Mouse (Mus musculus): ENCODE results near the gene Lrrc27. TPM values are rescaled to one million over a fixed set of nuclear protein-coding genes. Genes with fewer than 3 reads are reported as not detected.

Gene Lrrc27
- polyA plus RNA-seq, 1 experiment = 863 TPM

DNA sequence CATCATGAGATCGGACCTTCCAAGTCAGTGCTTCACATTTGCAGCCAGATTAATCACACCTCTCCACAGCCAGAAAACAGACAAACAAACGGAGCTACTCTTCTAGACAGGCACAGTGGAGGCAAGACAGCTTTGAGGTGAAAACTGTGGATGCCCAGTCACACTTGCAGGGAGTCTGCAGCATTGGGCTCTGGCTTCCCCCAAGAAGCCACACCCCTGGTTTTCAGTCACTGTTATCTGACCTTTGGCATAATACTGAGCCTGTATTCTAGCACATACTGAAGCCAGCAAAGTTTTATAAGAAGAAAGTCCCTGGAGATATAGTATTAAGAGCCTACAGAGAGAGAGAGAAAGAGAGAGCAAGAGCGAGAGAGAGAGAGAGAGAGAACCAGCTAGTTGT, 26.6 kb downstream of the Lrrc27 start:
- TF ChIP-seq CTCF (IDR thresholded peaks at IDR 0.05; ENCODE audit: control insufficient read depth, insufficient read depth, insufficient replicate concordance, low read depth, low read length) (no peak), POLR2A (IDR thresholded peaks at IDR 0.05; ENCODE audit: control insufficient read depth, low read depth, low read length) (no peak)
- H3K4me3 ChIP-seq (ENCODE audit: control insufficient read depth, low read depth, low read length) = no peak overlapping the region
- H3K4me1 ChIP-seq (ENCODE audit: control insufficient read depth, insufficient read depth, low read length) = no peaks in the 10 kb centered on the region; the same call in 1 of the 2 replicates

DNA sequence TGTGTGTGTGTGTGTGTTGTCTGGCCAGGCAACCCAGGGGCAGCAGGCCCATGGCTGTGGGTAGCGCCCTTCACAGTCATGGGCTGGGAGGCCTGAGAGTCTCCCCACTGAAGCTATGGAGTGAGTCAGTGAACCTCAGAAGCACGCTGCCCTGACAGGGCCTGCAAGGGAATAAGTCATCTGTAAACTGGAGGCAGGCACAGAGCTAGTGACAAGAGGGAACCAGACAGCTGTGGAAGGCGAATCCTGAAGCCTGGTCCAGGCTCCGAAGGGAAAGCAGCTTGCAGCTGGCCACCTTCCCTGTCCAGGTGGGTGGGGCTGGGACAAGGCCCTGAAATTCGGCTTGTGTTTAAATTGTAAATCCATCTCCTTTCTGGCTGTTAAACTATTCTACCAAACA, 33.3 kb downstream of the Lrrc27 start:
- TF ChIP-seq POLR2A (IDR thresholded peaks at IDR 0.05; ENCODE audit: control insufficient read depth, low read depth, low read length) = no peak
- TF ChIP-seq CTCF (IDR thresholded peaks at IDR 0.05; ENCODE audit: control insufficient read depth, insufficient read depth, insufficient replicate concordance, low read depth, low read length) = no peak
- Histone ChIP-seq H3K27ac (ENCODE audit: control insufficient read depth, insufficient read depth, low read depth, low read length) (no peak overlapping the region), H3K4me1 (ENCODE audit: control insufficient read depth, insufficient read depth, low read length) (peaks cover 13% of the 10 kb centered on the region), H3K4me3 (ENCODE audit: control insufficient read depth, low read depth, low read length) (peak overlapping the region; percentile 90), H3K36me3 (ENCODE audit: control insufficient read depth, insufficient read depth, low read length) (no peaks in the 10 kb centered on the region), H3K27me3 (ENCODE audit: control insufficient read depth, insufficient read depth, low read length) (no peaks in the 10 kb centered on the region)

More for the DNA sequence above, 26.6 kb downstream of the Lrrc27 start:
- Histone ChIP-seq H3K27ac (ENCODE audit: control insufficient read depth, insufficient read depth, low read depth, low read length) (no peak overlapping the region), H3K27me3 (ENCODE audit: control insufficient read depth, insufficient read depth, low read length) (no peaks in the 10 kb centered on the region), H3K36me3 (ENCODE audit: control insufficient read depth, insufficient read depth, low read length) (no peaks in the 10 kb centered on the region)

DNA sequence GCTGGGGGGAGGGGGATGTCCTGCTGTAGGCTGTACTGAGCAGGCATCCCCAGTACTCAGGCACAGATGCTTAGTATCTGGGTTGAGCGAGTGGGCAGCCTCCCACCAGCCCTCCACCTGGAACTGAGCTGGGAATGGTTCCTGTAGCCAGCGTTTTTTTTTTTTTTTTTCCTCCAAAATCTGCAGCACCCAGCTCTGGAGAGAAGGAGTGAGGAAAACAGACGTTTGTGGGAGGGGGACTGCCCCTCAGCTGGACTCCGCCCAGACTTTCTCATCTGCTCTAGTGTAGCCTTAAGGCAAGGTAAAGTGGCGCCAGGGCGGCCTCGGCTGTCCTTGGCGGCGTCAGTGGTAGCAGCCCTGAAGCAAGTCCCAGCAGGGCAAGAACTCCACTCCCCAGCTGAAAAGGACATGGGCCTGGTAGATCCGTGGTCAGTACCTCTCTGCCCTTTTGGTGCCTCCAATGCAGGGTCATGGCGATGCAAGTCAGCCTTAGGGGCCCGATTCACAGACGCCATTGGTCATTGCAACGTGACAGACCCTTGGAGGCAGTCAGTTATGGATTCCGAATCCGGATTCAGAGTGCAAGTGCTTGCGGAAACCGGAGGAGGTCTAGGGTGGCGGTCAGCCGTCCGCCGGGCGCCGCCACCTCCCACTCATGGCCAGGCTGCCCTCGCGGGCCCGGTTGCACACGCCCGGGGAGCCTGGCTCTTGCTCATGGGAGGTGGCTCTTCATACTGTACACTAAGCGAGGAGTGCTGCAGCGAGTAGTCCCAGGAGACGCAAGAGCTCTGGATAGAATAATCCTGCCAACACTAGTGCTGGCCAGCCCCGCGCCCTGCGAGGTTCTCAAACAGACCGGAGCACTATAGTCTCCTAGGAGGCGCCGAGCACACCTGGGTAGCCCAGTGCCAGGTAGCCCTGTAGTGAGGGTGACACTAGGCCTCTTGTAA, 34.4 kb downstream of the Lrrc27 start:
- TF ChIP-seq POLR2A (IDR thresholded peaks at IDR 0.05; ENCODE audit: control insufficient read depth, low read depth, low read length) = no peak; the same call in 1 of the 2 replicates
- no peak for TF ChIP-seq CTCF (IDR thresholded peaks at IDR 0.05; ENCODE audit: control insufficient read depth, insufficient read depth, insufficient replicate concordance, low read depth, low read length)
- peaks cover 17% of the 10 kb centered on the region for H3K4me1 ChIP-seq (ENCODE audit: control insufficient read depth, insufficient read depth, low read length)
- no peaks in the 10 kb centered on the region for H3K27me3 ChIP-seq (ENCODE audit: control insufficient read depth, insufficient read depth, low read length)

DNA sequence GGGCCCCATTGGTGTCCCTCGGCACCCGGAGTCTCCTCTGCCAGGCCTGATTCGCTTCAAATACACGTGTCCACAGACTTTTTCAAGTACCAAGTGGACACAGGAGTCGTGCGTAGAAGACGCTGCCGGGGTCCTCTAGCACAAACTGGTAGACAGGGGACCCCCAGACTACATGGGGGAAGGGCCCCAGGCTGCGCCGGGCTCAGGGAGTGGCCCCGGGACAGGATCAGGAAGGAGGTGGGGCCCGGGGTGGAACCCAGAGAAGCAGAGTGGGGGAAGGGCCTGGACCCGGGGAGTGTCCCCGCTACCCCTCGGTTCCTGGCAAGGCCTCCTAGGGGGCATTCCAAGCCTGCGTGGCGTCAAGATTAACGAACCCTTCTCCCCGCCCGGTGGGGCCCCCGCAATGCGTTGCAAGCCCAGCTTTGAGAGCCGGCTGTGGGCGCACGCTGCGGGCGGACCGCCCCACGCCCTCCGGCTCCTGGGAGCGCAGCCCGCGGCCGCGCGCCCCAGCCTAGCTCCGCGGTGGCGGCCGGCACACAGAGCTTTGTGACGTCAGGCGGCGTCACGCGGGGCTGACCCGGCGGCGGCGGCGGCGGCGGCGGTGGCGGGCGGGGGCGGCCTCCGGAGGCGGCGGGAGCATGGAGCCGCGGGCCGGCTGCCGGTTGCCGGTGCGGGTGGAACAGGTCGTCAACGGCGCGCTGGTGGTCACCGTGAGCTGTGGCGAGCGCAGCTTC, 35.3 kb downstream of the Lrrc27 start, which contains the start of gene Pwwp2b:
TSS of gene Pwwp2b (plus strand) at position 602 of the 734 bp plus-strand sequence.
- no peaks in the 10 kb centered on the region for H3K36me3 ChIP-seq (ENCODE audit: control insufficient read depth, insufficient read depth, low read length)
- H3K4me1 ChIP-seq (ENCODE audit: control insufficient read depth, insufficient read depth, low read length) = peaks cover 17% of the 10 kb centered on the region
- H3K27ac ChIP-seq (ENCODE audit: control insufficient read depth, insufficient read depth, low read depth, low read length) = peak within 1 kb of the TSS; percentile 91
- TF ChIP-seq POLR2A (IDR thresholded peaks at IDR 0.05; ENCODE audit: control insufficient read depth, low read depth, low read length) = peak; percentile 93
- no peak for TF ChIP-seq CTCF (IDR thresholded peaks at IDR 0.05; ENCODE audit: control insufficient read depth, insufficient read depth, insufficient replicate concordance, low read depth, low read length)
- no peaks in the 10 kb centered on the region for H3K27me3 ChIP-seq (ENCODE audit: control insufficient read depth, insufficient read depth, low read length)
- H3K4me3 ChIP-seq (ENCODE audit: control insufficient read depth, low read depth, low read length) = peak within 1 kb of the TSS; percentile 90

More for the DNA sequence above, 34.4 kb downstream of the Lrrc27 start:
- H3K36me3 ChIP-seq (ENCODE audit: control insufficient read depth, insufficient read depth, low read length) = no peaks in the 10 kb centered on the region
- H3K4me3 ChIP-seq (ENCODE audit: control insufficient read depth, low read depth, low read length) = peak overlapping the region; percentile 90
- peak overlapping the region; percentile 91 for H3K27ac ChIP-seq (ENCODE audit: control insufficient read depth, insufficient read depth, low read depth, low read length)

DNA sequence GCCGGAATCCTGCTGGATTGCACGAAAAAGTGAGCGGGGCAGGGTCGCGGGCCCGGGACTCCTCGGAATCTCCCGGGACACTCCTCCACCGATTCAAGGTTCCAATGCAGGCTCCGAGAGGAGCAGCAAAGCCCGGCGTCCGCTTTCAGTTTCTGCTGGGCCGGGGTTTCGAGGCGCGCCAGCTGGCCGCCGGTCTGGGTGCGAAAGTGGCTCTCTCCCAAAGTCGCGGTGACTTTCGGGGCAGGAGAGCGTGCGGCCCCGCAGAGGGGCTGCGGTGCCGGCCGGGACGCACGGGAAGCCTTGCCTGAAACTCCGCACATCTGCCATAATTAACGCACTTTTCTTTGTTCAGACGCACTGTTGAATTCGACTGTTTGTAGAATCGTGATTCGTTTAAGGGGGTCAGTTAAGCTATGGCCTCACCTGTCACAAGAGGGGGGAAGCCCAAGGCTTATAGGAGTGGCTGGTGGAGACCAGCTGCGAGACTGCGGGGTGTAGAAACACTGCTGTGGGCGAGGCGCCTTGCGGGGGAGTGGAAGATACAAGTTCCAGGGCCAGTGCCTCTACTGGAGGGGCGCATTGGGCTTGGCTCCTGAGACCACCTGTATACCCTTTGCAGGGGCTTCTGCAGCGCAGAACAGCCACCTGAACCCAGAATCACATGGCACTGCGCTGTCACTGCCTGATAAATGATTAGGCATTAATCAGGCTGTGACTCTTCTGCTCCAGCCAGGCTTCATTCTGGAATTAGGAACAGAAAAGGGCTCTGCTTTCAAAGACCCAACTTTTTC, 36.0 kb downstream of the Lrrc27 start:
- Histone ChIP-seq H3K36me3 (ENCODE audit: control insufficient read depth, insufficient read depth, low read length) (no peaks in the 10 kb centered on the region), H3K4me3 (ENCODE audit: control insufficient read depth, low read depth, low read length) (peak overlapping the region; percentile 90), H3K27ac (ENCODE audit: control insufficient read depth, insufficient read depth, low read depth, low read length) (peak overlapping the region; percentile 59), H3K4me1 (ENCODE audit: control insufficient read depth, insufficient read depth, low read length) (peaks cover 17% of the 10 kb centered on the region), H3K27me3 (ENCODE audit: control insufficient read depth, insufficient read depth, low read length) (no peaks in the 10 kb centered on the region)
- TF ChIP-seq CTCF (IDR thresholded peaks at IDR 0.05; ENCODE audit: control insufficient read depth, insufficient read depth, insufficient replicate concordance, low read depth, low read length) = no peak
- TF ChIP-seq POLR2A (IDR thresholded peaks at IDR 0.05; ENCODE audit: control insufficient read depth, low read depth, low read length) = no peak

DNA sequence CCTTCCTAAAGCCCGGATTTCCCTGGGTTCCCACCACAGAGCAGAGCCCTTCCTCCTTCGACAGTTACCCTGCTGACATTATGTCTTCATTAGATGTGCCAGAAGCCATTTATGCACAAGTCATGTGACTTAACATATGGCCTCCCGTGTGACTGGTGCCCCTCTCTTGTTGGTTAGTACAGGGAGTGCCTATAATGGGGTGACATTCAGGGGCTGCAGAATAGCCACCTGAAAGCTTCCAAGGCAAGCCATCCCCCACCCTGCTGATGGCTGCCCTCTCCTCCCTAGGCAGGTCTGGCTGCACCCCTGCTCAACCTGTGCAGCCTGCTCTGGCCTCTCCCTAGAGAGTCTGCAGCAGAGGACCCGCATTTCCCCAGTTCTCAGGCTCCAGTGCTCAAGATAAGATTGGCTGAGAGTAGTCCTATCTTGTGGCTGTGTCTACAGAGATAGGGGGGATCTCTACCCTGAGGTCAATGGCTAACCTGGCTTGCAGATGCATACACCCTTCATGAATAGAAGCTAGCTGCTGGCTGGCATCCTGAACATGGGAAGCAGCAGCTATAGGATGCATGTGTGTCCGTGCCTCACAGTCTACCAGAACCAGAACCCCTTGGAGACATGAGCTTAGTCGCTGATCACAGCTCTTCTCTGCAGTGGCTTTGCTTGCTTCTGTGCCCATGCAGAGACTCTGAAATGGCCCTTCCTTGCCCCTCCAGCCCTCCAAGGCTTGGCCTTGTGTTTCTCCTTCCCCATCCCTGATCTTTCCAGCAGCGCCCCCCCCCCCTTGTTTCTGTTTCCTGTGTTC, 36.8 kb downstream of the Lrrc27 start:
- Histone ChIP-seq H3K4me3 (ENCODE audit: control insufficient read depth, low read depth, low read length) (peak overlapping the region; percentile 90), H3K36me3 (ENCODE audit: control insufficient read depth, insufficient read depth, low read length) (no peaks in the 10 kb centered on the region), H3K27me3 (ENCODE audit: control insufficient read depth, insufficient read depth, low read length) (no peaks in the 10 kb centered on the region), H3K4me1 (ENCODE audit: control insufficient read depth, insufficient read depth, low read length) (peaks cover 17% of the 10 kb centered on the region), H3K27ac (ENCODE audit: control insufficient read depth, insufficient read depth, low read depth, low read length) (peak overlapping the region; percentile 59)
- TF ChIP-seq POLR2A (IDR thresholded peaks at IDR 0.05; ENCODE audit: control insufficient read depth, low read depth, low read length) (no peak), CTCF (IDR thresholded peaks at IDR 0.05; ENCODE audit: control insufficient read depth, insufficient read depth, insufficient replicate concordance, low read depth, low read length) (no peak)
